Mouse (Mus musculus) brain, adult 2 months (tissue): ENCODE results near the gene Nktr.

Experiments
- DNase-seq: peaks from one replicate; pipeline ENCODE4 v3.0.0; 2011; ENCODE audit warnings: low read depth, low spot score

Gene Nktr

GRCm38 (mm10) chr9:121761091-121761665, 42.2 kb downstream of the Nktr start:
- DNase-seq, result peak; percentile 58

GRCm38 (mm10) chr9:121761787-121762186, 42.8 kb downstream of the Nktr start:
- DNase-seq, result no peak

- no peak for DNase-seq
These were observed 43.3 kb downstream of the Nktr start for GRCm38 (mm10) chr9:121762248-121762647.

GRCm38 (mm10) chr9:121762761-121763160, 43.8 kb downstream of the Nktr start:
- DNase-seq, result peak; percentile 57

- DNase-seq, result no peak
These were observed 44.7 kb downstream of the Nktr start for GRCm38 (mm10) chr9:121763716-121764115.

GRCm38 (mm10) chr9:121765166-121765855, 46.3 kb downstream of the Nktr start:
- no peak for DNase-seq

- no peak for DNase-seq
These were observed 53.4 kb downstream of the Nktr start for GRCm38 (mm10) chr9:121772412-121772811.

- peak; percentile 60 for DNase-seq
These were observed 57.0 kb downstream of the Nktr start for GRCm38 (mm10) chr9:121775951-121776350.

GRCm38 (mm10) chr9:121776511-121776910, 57.5 kb downstream of the Nktr start:
- DNase-seq, result peak; percentile 89

- DNase-seq, result peak; percentile 74
These were observed 58.6 kb downstream of the Nktr start, which contains the start of gene Klhl40 for GRCm38 (mm10) chr9:121777484-121778065. Gene Klhl40 (plus strand): TSS chr9:121777607.

- DNase-seq, result peak; percentile 88
These were observed 59.2 kb downstream of the Nktr start for GRCm38 (mm10) chr9:121778066-121778624.

GRCm38 (mm10) chr9:121784801-121785200, 65.8 kb downstream of the Nktr start:
- no peak for DNase-seq

GRCm38 (mm10) chr9:121785261-121785660, 66.3 kb downstream of the Nktr start:
- DNase-seq, result no peak

- peak; percentile 63 for DNase-seq
These were observed 67.4 kb downstream of the Nktr start for GRCm38 (mm10) chr9:121786359-121786758.

- DNase-seq, result peak; percentile 91
These were observed 72.2 kb downstream of the Nktr start for GRCm38 (mm10) chr9:121791206-121791605.

GRCm38 (mm10) chr9:121791757-121792521, 73.0 kb downstream of the Nktr start, which contains the start of gene Hhatl:
Gene Hhatl (minus strand): TSS chr9:121792507.
- DNase-seq, result peak; percentile 63

GRCm38 (mm10) chr9:121794972-121795539, 76.1 kb downstream of the Nktr start:
- DNase-seq, result no peak

- DNase-seq, result no peak
These were observed 78.8 kb downstream of the Nktr start for GRCm38 (mm10) chr9:121797722-121798121.

GRCm38 (mm10) chr9:121798887-121799520, 80.0 kb downstream of the Nktr start:
- DNase-seq, result peak; percentile 54

GRCm38 (mm10) chr9:121802747-121803146, 83.8 kb downstream of the Nktr start:
- DNase-seq, result no peak
